Mouse (Mus musculus) layer of hippocampus, postnatal 36 days (tissue): Measurements from ENCODE around the gene Arhgef16. TPM values are rescaled to one million over a fixed set of nuclear protein-coding genes. Genes with fewer than 3 reads are reported as not detected.
A peak's percentile ranks its signal among the peaks of the same experiment; 100 is the strongest.

Source experiments
- DNase-seq, 2 experiments: peaks; one replicate each; pipeline ENCODE4 v3.0.0; 2022
- total RNA-seq, 2 experiments: library from RNA; stranded (reverse); gene quantifications; 2 replicates each; pipeline ENCODE4 v1.2.3; 2021

The Arhgef16 gene
- total RNA-seq, 2 experiments from 2014 or later = 0.33 to 0.72 TPM

- DNase-seq = no peak
Observed at GRCm38 (mm10) chr4:154293735-154294201, 7.7 kb downstream of the Arhgef16 start.

- no peak for DNase-seq
Observed at GRCm38 (mm10) chr4:154283671-154284070, 17.8 kb downstream of the Arhgef16 start.

GRCm38 (mm10) chr4:154279481-154279880, 22.0 kb downstream of the Arhgef16 start:
- DNase-seq = no peak

GRCm38 (mm10) chr4:154273000-154273399, 28.5 kb downstream of the Arhgef16 start:
- DNase-seq = peak in 1 of 2 experiments; percentile 30

- no peak for DNase-seq
Observed at GRCm38 (mm10) chr4:154269520-154269919, 32.0 kb downstream of the Arhgef16 start.

- no peak for DNase-seq
Observed at GRCm38 (mm10) chr4:154267511-154267910, 34.0 kb downstream of the Arhgef16 start.

- DNase-seq = no peak
Observed at GRCm38 (mm10) chr4:154262071-154262470, 39.4 kb downstream of the Arhgef16 start.

GRCm38 (mm10) chr4:154260755-154261154, 40.7 kb downstream of the Arhgef16 start:
- DNase-seq = no peak

GRCm38 (mm10) chr4:154252537-154253255, 48.8 kb downstream of the Arhgef16 start:
- DNase-seq = peak; percentile 46 to 57

GRCm38 (mm10) chr4:154249316-154249715, 52.2 kb downstream of the Arhgef16 start:
- DNase-seq = no peak

- no peak for DNase-seq
Observed at GRCm38 (mm10) chr4:154248092-154248805, 53.2 kb downstream of the Arhgef16 start.

GRCm38 (mm10) chr4:154247207-154248091, 54.0 kb downstream of the Arhgef16 start:
- DNase-seq = no peak

GRCm38 (mm10) chr4:154246115-154247040, 55.1 kb downstream of the Arhgef16 start:
- no peak for DNase-seq

GRCm38 (mm10) chr4:154245342-154245741, 56.1 kb downstream of the Arhgef16 start:
- DNase-seq = no peak

GRCm38 (mm10) chr4:154240608-154241007, 60.9 kb downstream of the Arhgef16 start:
- DNase-seq = no peak

GRCm38 (mm10) chr4:154239199-154239598, 62.3 kb downstream of the Arhgef16 start:
- no peak for DNase-seq

- no peak for DNase-seq
Observed at GRCm38 (mm10) chr4:154237306-154237705, 64.2 kb downstream of the Arhgef16 start.

- no peak for DNase-seq
Observed at GRCm38 (mm10) chr4:154236893-154237292, 64.6 kb downstream of the Arhgef16 start.

GRCm38 (mm10) chr4:154236001-154236400, 65.5 kb downstream of the Arhgef16 start:
- no peak for DNase-seq

- no peak for DNase-seq
Observed at GRCm38 (mm10) chr4:154232295-154232694, 69.2 kb downstream of the Arhgef16 start.

GRCm38 (mm10) chr4:154231380-154231779, 70.1 kb downstream of the Arhgef16 start:
- DNase-seq = no peak

- DNase-seq = no peak
Observed at GRCm38 (mm10) chr4:154229569-154229968, 71.9 kb downstream of the Arhgef16 start.
